Mouse (Mus musculus) hindbrain, embryonic 11.5 days (tissue): Measurements from ENCODE around the gene Gm44965. TPM values are rescaled to one million over a fixed set of nuclear protein-coding genes. Genes with fewer than 3 reads are reported as not detected.
A peak's percentile ranks its signal among the peaks of the same experiment; 100 is the strongest.

ENCODE experiments used
- ATAC-seq: fragments of 200-750 bp; cut with Nextera tagmentation; 2 replicates; pipeline ENCODE4 v1.8.0; 2017; ENCODE audit warnings: mild to moderate bottlenecking, moderate TSS enrichment, moderate library complexity; ENCODE audit not compliant: low FRiP score
- DNase-seq: peaks from one replicate; pipeline ENCODE4 v3.0.0-alpha.2; 2015; ENCODE audit warnings: low spot score
- H3K27ac ChIP-seq: fragments of 300-500 bp; sonication (generic); 2 replicates; pipeline ENCODE4 v1.5.1; 2014; ENCODE audit warnings: mild to moderate bottlenecking, low read depth, low read length
- H3K27me3 ChIP-seq: fragments of 300-500 bp; sonication (generic); 2 replicates; pipeline ENCODE4 v1.6.1; 2014; ENCODE audit warnings: mild to moderate bottlenecking, low read length, moderate library complexity, mixed read lengths; ENCODE audit not compliant: control insufficient read depth, insufficient read depth
- H3K36me3 ChIP-seq: fragments of 300-500 bp; sonication (generic); 2 replicates; pipeline ENCODE4 v1.6.1; 2014; ENCODE audit warnings: mild to moderate bottlenecking, low read length, moderate library complexity, mixed read lengths; ENCODE audit not compliant: control insufficient read depth, insufficient read depth
- H3K4me1 ChIP-seq: fragments of 300-500 bp; sonication (generic); replicated peaks from 2 replicates; pipeline ENCODE4 v1.6.1; 2014; ENCODE audit warnings: low read length, mixed read lengths; ENCODE audit not compliant: control insufficient read depth, insufficient read depth
- H3K4me2 ChIP-seq: fragments of 300-500 bp; sonication (generic); replicated peaks from 2 replicates; pipeline ENCODE4 v1.6.1; 2014; ENCODE audit warnings: mild to moderate bottlenecking, low read depth, low read length
- H3K4me3 ChIP-seq: fragments of 300-500 bp; sonication (generic); 2 replicates; pipeline ENCODE4 v1.5.1; 2014; ENCODE audit warnings: low read depth, low read length
- H3K9ac ChIP-seq: fragments of 300-500 bp; sonication (generic); 2 replicates; pipeline ENCODE4 v1.6.1; 2014; ENCODE audit warnings: low read depth, low read length
- H3K9me3 ChIP-seq: fragments of 300-500 bp; sonication (generic); 2 replicates; pipeline ENCODE4 v1.6.1; 2016; ENCODE audit warnings: low read length; ENCODE audit not compliant: control insufficient read depth
- WGBS: fragments of 180-500 bp; shearing (Covaris S2); extraction: QIAGEN DNeasy Blood & Tissue Kit; methylation state at CpG from one replicate; pipeline ENCODE4 v1.1.7; 2014; 5-methylcytosine and 5-hydroxymethylcytosine counted together
- polyA plus RNA-seq: library from polyadenylated mRNA; unstranded; fragments of >200 nt; fragmentation: Nextera tagmentation; extraction: Ambion mirVana; gene quantifications from 2 replicates; pipeline ENCODE4 v1.2.1, GENCODE M21; 2014

The Gm44965 gene
- polyA plus RNA-seq, 1 experiment from 2014 or later, result not detected

GRCm38 (mm10) chr6:48573280-48573679 is 20.5 kb upstream of the Gm44965 start:
- Histone ChIP-seq H3K9me3 (no peaks in the 10 kb centered on the region), H3K9ac (no peak overlapping the region), H3K4me2 (no peak overlapping the region), H3K27ac (no peak overlapping the region), H3K4me3 (no peak overlapping the region), H3K27me3 (no peaks in the 10 kb centered on the region), H3K36me3 (no peaks in the 10 kb centered on the region), H3K4me1 (no peaks in the 10 kb centered on the region)
- ATAC-seq (no peak), DNase-seq (no peak)
- WGBS, result 62% methylated on average over 10 of the region's 10 CpGs

DNA sequence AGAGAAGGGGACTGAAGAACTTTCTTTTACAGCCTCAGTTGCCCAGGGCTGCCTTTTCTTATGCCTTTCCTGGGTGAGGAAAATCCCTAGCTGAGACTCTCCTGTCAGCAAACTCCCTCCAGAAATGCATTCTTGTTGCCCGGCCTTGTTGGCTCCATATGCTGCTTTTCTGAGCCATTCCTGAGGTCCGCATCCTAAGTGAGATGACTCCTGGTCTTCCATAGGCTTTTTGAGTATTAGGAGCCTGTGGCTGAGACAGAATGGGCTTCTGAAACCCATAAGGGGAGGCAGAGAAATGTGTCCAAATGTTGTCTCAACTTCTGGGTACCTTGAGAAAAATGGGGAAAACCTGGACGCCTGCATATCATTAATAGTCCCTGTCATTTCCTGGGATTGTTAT is 19.8 kb upstream of the Gm44965 start:
- H3K9ac ChIP-seq, result no peak overlapping the region
- H3K4me2 ChIP-seq, result no peak overlapping the region
- ATAC-seq (no peak), DNase-seq (no peak)
- H3K4me1 ChIP-seq, result no peaks in the 10 kb centered on the region
- H3K9me3 ChIP-seq, result no peaks in the 10 kb centered on the region
- no peak overlapping the region for H3K4me3 ChIP-seq
- H3K27ac ChIP-seq, result no peak overlapping the region
- no peaks in the 10 kb centered on the region for H3K36me3 ChIP-seq
- no peaks in the 10 kb centered on the region for H3K27me3 ChIP-seq
- 80% methylated on average over 3 of the region's 3 CpGs for WGBS

DNA sequence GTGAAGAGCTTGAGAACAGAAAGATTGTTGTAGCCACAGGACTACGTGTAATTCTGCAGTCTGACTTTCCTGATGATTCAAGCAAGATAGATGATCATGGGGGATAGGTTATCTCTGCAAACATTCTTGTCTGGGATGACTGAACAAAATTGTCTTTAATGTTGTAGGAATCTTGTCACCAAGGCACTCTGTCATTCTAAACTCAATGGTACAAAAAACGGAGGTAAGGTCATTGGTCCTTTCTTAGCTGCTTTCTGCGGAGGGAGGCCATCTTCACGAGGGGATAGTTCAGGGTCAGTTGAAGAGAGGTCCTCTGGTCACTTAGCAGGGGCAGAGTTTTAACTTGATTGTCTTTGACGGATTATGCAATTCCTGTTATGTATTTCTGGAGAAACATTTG is 15.0 kb upstream of the Gm44965 start:
- H3K9ac ChIP-seq, result no peak overlapping the region
- H3K36me3 ChIP-seq, result no peaks in the 10 kb centered on the region
- H3K4me1 ChIP-seq, result no peaks in the 10 kb centered on the region
- ATAC-seq (no peak), DNase-seq (no peak)
- no peak overlapping the region for H3K4me2 ChIP-seq
- H3K27me3 ChIP-seq, result no peaks in the 10 kb centered on the region
- whole genome bisulfite sequencing, result 67% methylated on average over 5 of the region's 5 CpGs
- no peak overlapping the region for H3K4me3 ChIP-seq
- H3K9me3 ChIP-seq, result no peaks in the 10 kb centered on the region
- H3K27ac ChIP-seq, result no peak overlapping the region

DNA sequence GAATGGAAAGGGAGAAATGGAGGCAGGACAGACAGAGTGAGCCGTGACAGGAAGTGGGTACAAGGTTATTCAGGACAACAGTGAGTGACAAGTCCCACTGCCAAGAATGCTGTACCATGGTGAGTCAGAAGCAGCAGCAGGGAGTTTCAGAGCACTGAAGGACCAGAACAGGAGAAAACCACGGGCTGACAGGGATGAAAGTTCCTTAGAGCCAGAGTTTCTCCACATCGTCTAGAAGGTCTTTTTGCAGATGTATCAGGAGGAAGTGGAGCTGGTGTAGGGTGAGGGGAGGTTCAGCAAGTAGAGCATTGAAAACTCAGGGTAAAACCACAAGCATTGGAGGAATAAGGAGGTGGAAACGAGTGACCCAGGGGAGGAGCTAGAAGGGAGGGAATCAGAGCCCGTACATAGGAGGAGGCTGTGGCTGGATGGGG is 14.5 kb upstream of the Gm44965 start:
- WGBS, result 48% methylated on average over 5 of the region's 5 CpGs
- H3K4me3 ChIP-seq, result no peak overlapping the region
- H3K27me3 ChIP-seq, result no peaks in the 10 kb centered on the region
- H3K9me3 ChIP-seq, result no peaks in the 10 kb centered on the region
- no peak overlapping the region for H3K9ac ChIP-seq
- no peaks in the 10 kb centered on the region for H3K36me3 ChIP-seq
- ATAC-seq (no peak), DNase-seq (no peak)
- no peaks in the 10 kb centered on the region for H3K4me1 ChIP-seq
- H3K27ac ChIP-seq, result no peak overlapping the region
- H3K4me2 ChIP-seq, result no peak overlapping the region

- Histone ChIP-seq H3K27me3 (no peaks in the 10 kb centered on the region), H3K9me3 (no peaks in the 10 kb centered on the region), H3K4me2 (no peak overlapping the region), H3K27ac (no peak overlapping the region), H3K9ac (no peak overlapping the region), H3K4me1 (no peaks in the 10 kb centered on the region), H3K4me3 (no peak overlapping the region), H3K36me3 (no peaks in the 10 kb centered on the region)
- WGBS, result 35% methylated on average over 3 of the region's 3 CpGs
- no peak for ATAC-seq
- no peak for DNase-seq
Observed at GRCm38 (mm10) chr6:48581257-48581656, 12.5 kb upstream of the Gm44965 start.

- 67% methylated on average over 3 of the region's 3 CpGs for WGBS
- DNase-seq (peak; percentile 81), ATAC-seq (no peak)
- H3K4me1 ChIP-seq, result no peaks in the 10 kb centered on the region
- H3K4me3 ChIP-seq, result no peak overlapping the region
- H3K9ac ChIP-seq, result no peak overlapping the region
- no peaks in the 10 kb centered on the region for H3K36me3 ChIP-seq
- no peaks in the 10 kb centered on the region for H3K27me3 ChIP-seq
- no peak overlapping the region for H3K27ac ChIP-seq
- no peaks in the 10 kb centered on the region for H3K9me3 ChIP-seq
- no peak overlapping the region for H3K4me2 ChIP-seq
Observed at GRCm38 (mm10) chr6:48582037-48582436, 11.7 kb upstream of the Gm44965 start.

DNA sequence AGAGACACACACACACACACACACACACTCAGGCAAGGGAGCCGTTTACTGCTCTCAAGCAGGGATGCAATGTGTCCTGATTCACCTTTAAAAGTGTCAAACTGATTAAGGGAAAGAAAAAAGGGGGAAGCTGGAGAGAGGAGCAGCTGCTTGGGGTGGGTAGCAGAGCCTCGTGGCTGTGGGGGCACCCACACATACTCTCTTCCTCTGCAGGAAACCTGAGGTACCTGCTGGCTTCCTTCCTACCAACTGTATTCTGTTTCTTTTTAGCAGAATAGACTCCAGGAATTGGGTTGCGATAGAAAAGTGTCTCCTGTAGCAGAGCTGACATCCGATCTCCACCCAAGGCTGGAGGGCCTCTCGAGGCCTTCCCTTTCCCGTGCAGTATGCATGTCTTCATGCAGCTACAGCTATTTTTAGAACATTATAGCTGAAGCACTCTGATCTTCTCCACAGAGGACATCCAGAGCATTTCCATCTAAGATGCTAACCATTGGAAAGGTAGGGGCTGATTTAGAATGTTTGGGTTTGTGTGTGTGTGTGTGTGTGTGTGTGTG is 4.5 kb upstream of the Gm44965 start, which contains the start of gene Gm45021:
Gm45021 (plus strand) TSS at position 417 of the 557 bp plus-strand sequence.
- H3K4me3 ChIP-seq, result no peak within 1 kb of the TSS
- no peak within 1 kb of the TSS for H3K4me2 ChIP-seq
- 70% methylated on average over 6 of the region's 6 CpGs for WGBS
- H3K36me3 ChIP-seq, result no peaks in the 10 kb centered on the region
- no peaks in the 10 kb centered on the region for H3K27me3 ChIP-seq
- ATAC-seq (no peak), DNase-seq (no peak)
- no peaks in the 10 kb centered on the region for H3K9me3 ChIP-seq
- 0 out of 2 replicates have a peak, but pooled peaks cover 2% of the 10 kb centered on the region for H3K4me1 ChIP-seq
- no peak within 1 kb of the TSS for H3K9ac ChIP-seq
- no peak within 1 kb of the TSS for H3K27ac ChIP-seq

- H3K27ac ChIP-seq, result no peak overlapping the region
Observed at GRCm38 (mm10) chr6:48591221-48591845, 2.4 kb upstream of the Gm44965 start.

GRCm38 (mm10) chr6:48591871-48592270 is 1.9 kb upstream of the Gm44965 start:
- H3K27me3 ChIP-seq, result no peaks in the 10 kb centered on the region
- H3K4me3 ChIP-seq, result no peak overlapping the region
- peaks cover 8% of the 10 kb centered on the region for H3K36me3 ChIP-seq
- H3K4me1 ChIP-seq, result 0 out of 2 replicates have a peak, but pooled peaks cover 5% of the 10 kb centered on the region
- 91% methylated on average over 6 of the region's 6 CpGs for WGBS
- DNase-seq (no peak), ATAC-seq (no peak)
- H3K4me2 ChIP-seq, result no peak overlapping the region
- no peaks in the 10 kb centered on the region for H3K9me3 ChIP-seq
- no peak overlapping the region for H3K27ac ChIP-seq
- H3K9ac ChIP-seq, result no peak overlapping the region

More at GRCm38 (mm10) chr6:48591221-48591845, 2.4 kb upstream of the Gm44965 start:
- H3K36me3 ChIP-seq, result peaks cover 3% of the 10 kb centered on the region
- H3K27me3 ChIP-seq, result no peaks in the 10 kb centered on the region
- 0 out of 2 replicates have a peak, but pooled peaks cover 5% of the 10 kb centered on the region for H3K4me1 ChIP-seq
- H3K9me3 ChIP-seq, result no peaks in the 10 kb centered on the region
- H3K4me3 ChIP-seq, result no peak overlapping the region
- H3K4me2 ChIP-seq, result no peak overlapping the region
- WGBS, result 76% methylated on average over 3 of the region's 3 CpGs
- H3K9ac ChIP-seq, result no peak overlapping the region
- DNase-seq (no peak), ATAC-seq (no peak)
